Mouse (Mus musculus) E14TG2a.4 (cell line): Measurements from ENCODE around the gene Tfdp1.

Experiments
- CTCF ChIP-seq: conservative IDR thresholded peaks from 2 replicates; pipeline ENCODE4 v1.5.1; 2014; ENCODE audit warnings: low read length
- POU5F1 ChIP-seq: IDR thresholded peaks from 2 replicates; pipeline ENCODE4 v1.6.1; 2014; ENCODE audit warnings: low read length, borderline replicate concordance

GRCm38 (mm10) chr8:13343134-13343533 is 4.6 kb downstream of the Tfdp1 start:
- TF ChIP-seq CTCF: no peak
- TF ChIP-seq POU5F1: no peak
